Mouse (Mus musculus): ENCODE data around the gene Rpl24.

DNA sequence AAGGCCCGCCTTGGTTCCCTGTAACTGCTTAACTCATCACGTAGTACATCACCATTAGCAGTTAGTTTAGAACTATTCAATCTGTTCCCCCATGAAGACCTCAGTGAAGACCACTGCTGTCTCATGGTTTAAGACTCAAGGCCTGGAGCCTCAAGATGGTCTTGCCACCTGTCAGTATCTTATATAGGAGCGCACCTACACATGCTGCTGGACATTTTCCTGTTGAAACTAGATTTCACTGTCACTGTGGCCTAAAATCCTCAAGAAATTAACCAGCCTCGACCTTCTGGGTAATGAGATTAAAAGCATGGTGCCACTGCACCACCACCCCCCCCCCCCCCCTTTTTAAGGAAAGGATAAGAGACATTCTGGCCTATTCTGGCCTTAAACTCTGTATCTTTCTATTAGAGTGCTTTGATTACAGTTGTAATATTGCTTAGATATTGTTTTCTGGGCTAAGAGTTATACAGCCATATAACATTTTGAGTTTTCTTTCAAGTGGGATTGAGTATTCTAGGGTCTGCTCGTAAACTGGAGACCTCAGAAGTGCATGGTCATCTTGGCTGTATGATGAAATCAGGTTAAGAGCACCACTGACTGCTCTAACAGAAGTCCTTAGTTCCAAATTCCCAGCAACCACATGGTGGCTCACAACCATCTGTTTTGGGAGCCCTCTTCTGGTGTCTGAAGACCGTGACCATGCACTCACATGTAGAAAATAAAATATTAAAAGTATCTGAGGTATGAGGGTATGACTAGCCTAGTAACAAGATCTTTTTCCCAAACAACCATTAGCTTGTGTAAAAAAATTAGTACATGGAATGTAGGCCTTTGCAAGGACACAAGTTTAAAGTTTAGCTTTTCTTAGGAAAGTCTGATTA lies 5.9 kb downstream of the Rpl24 start:
- TF ChIP-seq CTCF (conservative IDR thresholded peaks at IDR 0.05; ENCODE audit: insufficient read depth, insufficient read length, low read depth, low read length) (no peak), POLR2A (IDR thresholded peaks at IDR 0.05; ENCODE audit: low read depth, low read length) (no peak)
